Mouse (Mus musculus) WW6 (cell line): ENCODE results near the gene Tut4.

Source experiments
- DNase-seq: peaks from one replicate; pipeline ENCODE4 v3.0.0-alpha.2; 2013; ENCODE audit warnings: low read depth, low spot score

The Tut4 gene

DNA sequence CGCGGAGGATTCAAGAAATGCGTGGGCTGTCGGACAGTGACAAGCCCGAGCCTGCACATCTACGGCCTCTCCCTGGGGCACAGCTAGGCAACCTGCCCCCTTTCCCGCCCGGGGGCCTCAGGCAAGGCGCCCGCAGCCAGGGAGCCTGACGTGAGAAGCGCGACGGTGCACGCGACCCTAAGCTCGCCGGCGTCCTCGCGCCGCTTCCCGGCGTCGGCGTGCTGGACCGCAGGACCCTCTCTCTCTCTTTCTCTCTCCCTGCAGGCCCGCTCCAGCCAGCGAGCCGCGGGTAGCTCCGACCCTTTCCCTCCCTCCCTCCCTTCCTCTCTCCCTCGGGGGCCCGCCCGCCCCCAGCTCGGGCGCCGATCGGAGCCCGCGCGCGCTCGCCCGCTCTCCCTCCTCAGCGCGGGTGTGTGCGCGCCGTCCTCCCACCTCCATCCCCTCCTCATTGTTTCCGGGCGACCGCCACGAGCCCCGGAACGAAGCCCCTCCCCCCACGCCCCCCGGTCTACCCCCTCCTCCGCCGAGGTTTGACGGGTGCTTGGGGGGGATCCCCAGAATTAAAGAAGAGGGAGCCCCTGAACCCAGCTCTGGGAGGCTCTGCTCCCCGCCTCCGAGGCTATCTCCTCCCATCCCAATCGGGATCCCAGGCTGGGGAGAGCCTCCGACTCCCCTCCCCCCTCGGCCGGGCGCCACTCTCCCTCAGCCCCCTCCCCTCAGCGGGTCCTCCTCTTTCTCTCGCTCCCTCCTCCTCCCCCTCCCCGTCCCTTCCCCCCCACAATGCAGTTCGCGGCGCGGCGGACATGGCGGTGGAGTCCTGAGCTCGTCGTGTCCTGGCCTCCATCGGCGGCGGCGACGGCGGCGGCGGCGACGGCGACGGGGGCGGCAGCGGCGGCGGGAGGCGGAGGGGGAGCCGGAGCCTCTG lies at the start of gene Tut4:
Gene Tut4, plus strand, starts transcription at position 196 of the 925 bp plus-strand sequence.
- DNase-seq = peak; percentile 84

DNA sequence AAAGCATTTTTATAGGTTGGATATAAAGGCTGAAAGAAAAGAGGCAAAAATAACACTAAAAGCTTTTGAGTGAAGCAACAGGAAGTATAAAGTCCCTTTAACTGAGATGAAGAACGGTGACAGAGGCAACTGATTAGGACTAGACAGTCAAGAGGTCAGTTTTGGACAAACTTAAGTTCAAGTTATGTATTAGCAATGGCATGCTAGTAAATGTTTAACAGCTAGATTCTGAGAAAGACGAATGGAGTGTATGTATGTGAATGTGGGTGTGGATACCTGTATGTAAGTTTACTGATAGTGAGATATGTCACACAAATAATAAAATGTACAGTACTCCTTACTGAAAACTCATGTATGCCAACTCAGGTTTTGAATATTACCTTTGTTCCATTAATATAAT lies 34.6 kb upstream of the Tut4 start:
- no peak for DNase-seq

DNA sequence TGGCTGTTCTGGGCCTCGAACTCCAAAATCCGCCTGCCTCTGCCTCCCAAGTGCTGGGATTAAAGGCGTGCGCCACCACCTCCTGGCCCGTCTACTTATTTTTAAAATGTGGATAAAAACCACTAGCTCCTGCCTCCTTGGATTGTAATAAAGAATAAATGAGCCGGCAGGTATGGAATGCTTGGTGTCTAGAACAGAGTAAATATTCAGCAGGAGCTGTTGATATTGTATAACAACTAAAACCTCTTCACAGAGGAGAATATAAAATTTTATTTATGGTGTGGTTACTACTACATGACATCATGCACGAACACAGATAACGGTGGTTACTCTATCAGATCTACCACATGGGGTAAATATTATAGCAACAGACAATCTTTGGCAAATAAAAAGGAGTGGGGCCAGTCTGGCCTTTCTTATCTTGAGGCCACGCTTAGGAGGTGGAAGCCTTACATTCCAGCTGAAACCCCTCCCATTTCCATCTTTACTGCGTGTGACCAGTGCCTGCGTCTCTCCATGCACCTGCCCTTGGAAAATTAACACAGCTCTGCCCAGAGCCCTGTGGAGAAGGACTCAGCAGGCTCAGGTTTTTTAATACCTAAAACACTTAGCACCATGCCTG lies 31.4 kb upstream of the Tut4 start:
- no peak for DNase-seq

DNA sequence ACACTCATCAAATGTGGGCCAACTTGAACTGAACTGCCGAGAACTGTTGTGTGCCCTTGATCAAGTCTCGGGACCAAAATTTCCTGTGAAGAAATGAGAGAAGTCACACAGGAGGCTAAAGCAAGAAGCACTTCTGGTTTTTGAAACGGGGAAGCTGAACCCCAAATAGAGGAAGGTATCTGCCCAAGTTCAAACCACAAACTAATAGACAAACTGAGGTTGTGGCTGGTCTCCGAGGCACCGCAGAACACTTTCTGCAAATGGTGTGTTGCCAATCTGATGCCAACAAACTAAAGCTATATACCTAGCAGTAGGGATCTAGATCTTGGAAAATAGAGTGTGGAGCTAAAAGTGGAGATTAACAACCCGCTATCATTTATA lies 30.9 kb upstream of the Tut4 start:
- DNase-seq = no peak

DNA sequence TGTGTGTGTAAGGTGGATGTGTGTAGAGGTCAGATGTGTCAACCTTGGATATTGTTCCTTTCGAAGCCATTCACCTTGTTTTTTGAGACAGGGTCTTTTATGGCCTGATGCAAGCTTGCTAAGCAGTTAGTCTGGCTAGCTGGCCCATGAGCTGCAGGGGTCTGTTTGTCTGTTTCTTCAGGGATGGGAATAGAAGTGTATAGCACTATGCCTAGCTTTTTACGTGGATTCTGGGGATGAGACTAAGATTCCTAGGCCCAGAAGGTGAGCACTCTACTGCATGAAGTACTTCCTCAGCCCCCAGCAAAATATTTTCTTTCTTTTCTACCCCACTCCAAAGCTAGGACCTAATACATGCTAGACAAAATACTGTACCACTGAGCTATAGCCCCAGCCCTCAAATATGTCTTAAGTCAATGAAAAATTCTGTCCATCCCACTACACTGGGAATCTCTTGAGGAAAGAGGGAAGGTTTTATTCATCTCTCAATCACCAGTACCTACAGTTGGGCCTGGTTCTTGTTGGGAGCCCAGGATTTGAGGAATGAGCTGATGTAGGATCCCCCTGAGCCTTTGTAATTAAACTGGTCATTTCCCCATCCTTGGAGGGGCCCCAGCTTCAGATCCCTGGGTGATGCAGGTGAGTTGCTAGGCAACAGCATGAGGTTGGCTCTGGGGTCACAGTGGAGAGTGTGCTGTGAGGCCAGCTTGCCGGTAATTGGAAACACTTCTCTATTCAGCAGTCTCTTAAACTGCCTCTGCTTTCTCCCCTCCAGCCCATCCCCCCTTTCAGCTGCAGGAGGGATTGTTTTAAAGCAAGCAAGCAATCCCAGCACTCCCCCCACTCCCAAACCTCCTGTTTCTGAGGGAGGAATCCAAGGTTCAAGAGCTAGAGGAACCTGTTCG lies 28.3 kb upstream of the Tut4 start:
- DNase-seq = no peak

DNA sequence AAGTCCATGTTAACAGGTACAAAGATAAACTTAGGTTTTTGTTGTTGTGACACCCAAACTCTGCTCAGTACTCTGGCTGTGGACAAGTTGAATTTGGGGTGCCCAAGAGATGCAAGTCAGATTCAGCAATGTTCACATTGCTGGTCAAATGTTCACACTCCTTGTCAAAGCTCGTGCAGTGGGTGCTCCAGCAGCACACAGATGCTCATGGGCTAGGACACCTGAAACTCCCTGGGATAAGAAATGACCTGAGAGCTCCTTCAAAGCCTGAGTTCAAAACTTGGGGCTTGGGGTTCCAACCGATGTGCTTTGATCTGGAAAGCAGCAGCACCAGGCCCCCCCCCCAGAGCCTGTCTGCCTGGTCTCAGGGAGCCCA lies 27.7 kb upstream of the Tut4 start:
- no peak for DNase-seq

DNA sequence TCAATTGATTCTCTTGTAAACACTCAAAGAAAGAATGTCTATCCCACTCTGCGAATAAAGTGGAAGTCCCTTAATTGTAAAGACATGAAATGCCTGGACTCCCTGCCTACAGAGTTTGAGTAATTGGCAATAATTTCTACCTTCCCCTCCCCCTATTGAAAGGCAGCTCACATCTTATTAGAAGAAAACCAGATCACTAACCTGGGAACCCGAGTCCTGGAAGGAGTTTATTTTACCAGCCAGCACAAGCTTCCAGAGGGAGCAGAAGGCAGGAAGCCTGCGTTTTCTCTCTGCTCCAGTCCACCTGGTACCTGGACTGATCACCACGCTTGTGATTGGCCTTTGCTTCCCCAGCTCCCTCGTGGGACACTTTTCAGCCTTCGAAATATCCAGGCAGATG lies 25.9 kb upstream of the Tut4 start:
- no peak for DNase-seq

DNA sequence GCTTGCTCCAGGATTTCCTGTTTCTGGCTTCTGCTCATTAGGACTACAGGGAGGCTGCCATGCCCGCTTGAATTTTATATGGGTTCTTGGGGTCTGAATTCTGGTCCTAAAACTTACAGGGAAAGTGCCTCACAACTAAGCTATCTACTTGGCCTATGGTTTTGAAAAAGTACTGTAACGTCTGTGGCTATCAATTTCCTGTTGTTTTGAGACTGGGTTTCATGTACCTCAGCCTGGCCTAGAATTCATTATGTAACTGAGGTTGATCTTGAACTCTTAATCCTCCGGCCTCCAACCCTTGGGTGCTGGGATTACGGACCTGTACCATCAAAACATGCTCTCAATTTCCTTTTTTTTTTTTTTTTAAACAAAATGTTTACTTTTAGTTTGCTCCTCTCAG lies 25.0 kb upstream of the Tut4 start:
- DNase-seq = no peak

DNA sequence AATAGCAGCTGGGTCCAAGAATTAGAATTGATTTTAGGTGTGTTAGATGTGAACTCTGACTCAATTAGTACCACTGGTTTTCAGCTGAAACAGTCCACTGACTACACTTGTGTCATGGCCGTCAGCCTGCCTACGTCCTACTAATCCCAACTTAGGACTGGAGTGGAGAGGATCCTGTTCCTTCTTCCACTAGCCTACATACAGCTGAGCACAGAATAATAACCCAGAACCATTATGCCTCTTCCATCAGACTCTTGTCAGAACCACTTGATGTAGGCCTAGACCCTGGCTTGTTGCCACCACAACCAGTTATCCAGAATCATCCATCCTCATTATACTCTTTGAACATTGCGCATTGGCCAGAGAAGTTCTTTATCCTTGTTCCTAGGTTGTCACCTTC lies 24.4 kb upstream of the Tut4 start:
- no peak for DNase-seq

DNA sequence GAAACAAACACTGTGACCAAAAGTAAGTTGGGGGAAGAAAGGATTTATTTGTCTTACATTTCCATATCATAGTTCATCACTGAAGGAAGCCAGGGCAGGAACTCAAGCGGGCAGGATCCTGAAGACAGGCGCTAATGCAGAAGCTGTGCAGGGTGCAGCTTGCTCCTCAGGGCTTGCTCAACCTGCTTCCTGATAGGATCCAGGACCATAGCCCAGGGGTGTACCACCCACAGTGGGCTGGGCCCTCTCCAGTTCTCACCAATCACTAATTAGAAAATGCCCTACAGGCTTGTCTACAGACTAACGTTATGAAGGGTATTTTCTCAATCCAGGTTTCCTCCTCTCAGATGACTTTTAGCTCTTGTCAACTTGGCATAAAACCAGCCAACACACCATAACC lies 23.6 kb upstream of the Tut4 start:
- no peak for DNase-seq

DNA sequence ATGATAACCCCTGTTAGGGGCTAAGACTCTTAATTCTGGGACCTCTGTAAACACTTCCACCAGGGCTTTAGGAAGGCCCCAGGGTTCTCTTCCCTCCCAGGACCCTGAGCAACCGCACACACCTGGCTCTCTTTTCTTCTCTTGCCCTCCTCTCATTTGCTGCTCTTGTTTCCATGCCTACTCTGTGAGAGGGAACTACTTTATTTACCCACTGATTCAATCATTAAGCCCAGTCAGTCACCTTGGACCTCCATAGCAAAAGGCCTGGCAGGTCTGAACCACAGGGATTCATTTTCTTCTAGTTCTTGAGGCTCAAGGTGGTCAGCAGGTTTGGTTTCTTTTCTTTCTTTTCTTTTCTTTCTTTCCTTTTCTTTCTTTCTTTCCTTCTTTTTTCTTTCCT lies 23.0 kb upstream of the Tut4 start:
- DNase-seq = no peak

DNA sequence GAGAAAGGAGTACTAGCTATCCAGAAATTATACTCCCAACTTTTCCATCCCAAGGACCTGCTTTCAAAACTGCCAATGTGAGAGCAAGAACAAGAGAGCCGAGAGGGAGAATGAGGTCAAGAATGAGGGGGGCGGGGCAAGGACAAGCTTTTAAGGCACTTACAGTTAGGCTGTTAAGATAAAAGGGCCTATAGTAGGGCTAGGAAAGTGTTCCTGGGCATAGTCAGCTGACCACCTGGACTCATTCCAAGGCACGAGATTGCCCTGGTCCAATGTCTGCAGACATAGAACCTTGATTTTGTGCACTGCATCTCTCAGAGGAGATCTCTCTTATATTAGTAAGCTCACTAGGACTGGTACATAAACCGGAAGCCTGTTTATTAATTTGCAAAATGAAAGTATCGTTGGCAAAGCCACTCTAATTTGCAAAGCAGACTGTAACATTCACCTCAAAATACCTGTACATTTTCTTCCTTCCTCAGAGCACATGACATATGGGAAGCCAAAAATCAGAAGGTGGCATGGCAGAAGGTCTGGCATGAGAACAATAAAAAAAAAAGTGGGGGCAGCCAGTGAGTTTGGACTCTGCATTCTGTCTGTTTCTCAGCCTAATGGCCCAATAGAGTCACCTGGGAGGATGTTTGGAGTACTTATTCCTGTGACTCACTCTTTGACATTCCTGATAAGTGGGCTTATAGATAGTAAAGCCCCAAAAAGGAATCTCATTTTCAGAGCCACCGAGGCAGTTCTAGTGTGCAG lies 21.0 kb upstream of the Tut4 start:
- DNase-seq = no peak

DNA sequence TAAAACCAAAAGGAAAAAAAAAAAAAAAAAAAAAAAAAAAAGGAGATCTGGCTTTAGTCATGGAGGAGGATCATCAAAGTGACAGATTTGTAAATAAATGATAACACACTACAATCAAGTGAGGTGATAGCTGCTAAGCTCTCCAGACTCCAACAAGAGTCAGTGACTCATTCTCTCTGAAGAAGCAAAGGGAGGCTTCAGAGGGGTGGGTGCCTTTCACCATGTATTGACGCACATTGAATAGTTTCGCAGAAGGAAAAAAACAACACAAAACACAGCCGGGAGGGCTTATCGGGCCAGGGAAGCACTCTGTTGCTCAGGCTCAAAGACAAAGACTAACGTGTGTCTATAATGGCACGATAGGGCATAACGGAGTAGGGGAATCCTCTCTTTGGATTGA lies 11.1 kb upstream of the Tut4 start:
- no peak for DNase-seq

DNA sequence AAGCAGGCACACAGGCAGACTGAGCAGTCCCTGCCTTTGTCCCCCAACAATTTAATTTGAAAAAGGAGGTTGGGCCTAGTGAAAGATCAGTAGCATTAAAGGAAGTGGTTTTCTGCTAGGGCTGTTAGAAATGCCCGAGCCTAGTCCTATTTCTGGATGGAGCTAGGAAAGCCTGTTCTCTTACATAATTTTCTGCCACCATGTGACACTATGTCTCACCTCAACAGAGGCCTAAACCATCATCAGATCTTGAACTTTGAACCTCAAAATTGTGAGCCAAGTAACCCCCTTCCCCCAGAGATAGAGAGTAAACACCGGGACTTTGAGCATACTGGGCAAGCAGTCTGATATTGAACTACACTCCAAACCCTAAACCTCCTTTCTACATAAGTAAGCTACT lies 3.2 kb upstream of the Tut4 start:
- no peak for DNase-seq

DNA sequence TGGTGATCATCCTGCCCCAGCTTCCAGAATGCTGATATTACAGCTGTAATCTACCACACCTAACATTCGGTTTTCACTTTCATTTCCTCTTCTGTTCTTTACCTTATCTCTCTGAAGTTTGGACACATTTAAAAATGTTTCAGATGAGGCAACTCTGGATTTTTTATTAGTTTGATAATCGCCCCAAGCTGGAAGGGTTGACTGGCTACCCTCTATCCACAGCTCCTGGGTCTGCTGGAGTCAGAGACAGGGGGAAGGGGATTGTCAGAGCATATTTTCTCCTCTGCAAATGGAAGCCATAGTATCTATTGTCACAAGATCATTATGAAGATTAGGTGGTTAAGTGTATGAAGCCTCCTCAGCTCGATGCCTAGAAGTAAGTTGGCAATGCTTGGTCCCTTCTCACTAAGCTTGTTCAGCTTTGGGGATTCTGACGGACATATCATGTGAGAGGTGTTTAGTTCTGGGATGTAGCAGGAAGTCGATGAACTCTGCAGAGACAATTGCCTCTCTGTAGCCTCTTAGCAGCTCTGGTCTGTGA lies 955 bp upstream of the Tut4 start:
- no peak for DNase-seq

DNA sequence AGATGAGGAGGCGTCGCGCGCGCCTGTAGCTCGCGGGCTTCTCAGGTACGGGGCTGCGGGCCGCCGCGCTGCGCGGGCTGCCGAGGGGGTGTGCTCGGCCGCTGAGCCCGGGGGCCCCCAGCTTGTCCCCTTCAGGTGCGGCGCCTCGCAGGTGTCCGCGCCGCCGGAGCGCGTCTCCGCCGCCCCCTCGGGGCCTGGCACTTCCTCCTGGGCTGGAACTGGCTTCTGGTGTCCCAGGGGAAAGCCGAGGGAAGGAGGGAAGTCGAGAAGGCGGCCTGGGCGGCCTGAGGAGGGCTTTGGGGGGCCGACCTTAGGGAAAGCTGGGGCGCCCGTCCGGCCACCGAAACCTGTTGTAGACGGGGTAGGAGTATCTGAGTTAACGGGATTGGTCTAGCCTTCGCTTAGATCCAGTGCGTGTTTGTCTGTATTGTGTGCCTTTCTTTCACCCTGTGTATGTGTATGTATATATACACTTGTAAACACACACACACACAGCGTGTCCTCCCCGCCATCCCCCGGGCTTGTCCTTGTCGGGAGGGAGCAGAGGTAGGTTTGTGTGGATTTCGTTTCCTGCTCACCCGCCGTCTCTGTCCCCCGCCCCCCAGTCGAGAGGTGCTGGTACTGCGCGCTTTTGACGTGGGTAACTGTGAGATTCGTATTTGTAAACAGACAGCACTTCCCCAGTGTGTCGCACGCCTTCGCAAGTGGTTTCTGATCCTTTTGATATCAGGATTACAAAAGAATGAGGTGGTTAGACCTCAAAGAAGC lies 1.1 kb downstream of the Tut4 start:
- peak; percentile 40 for DNase-seq

DNA sequence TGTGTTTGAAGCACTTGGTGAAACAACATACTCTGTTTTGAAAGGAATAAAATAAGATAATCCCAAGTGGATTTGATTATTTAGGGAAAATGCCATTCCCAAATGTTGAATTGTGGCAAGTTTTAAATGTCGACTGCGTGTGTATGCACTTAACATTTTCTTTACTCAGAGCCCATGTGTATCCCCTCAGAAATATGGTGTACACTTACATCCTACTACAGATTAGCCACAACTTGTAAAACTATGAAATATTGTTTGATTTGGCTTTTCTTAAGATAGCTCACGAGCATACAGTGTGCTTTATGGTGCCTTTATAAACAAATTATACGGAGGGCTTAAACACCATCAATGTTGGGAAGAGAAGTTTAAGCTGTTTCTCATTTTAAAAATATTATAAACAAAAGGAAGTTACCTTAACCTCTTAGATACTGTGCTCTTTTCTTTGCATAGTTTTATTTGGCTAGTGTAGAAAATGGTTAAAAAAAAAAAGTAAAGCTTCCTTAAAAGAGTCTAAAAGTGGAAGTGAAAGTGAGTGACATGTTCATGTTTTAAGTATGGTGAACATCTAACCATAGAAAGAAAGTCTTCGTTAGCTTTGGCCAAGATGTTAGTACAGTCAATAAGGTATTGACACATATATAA lies 2.2 kb downstream of the Tut4 start:
- DNase-seq = no peak

DNA sequence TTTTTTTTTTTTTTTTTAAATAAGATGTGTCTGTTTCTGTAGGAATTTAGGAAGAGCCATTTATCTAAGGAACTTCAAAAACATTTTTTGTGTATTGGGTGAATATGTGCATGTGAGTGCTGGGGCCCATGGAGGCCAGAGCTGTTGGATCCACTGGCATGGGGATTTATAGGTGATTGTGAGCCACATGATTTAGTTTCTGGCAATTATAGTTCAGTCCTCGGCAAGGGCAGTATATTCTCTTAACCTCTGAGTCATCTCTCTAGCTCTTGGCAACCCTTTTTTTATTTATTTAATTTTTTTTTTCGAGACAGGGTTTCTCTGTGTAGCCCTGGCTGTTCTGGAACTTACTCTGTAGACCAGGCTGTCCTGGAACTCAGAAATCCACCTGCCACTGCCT lies 14.4 kb downstream of the Tut4 start:
- no peak for DNase-seq

DNA sequence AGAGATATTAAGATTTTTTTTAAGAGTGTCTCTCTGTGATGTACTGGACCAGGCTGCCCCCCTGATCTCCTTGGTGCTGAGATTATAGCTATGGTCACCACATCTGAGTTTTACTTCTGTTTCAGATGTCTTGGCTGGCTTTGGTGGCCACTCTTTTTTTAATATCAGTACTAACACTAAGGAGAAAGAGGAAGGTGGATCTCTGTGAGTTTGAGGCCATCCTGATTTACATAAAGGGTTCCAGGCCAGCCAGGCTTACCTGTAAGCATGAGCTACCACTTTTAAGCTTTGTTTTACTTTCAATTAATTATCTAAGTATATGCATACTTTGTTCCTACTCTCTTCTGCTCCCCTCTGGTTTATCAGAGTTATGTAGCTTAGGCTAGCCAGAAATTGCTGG lies 23.6 kb downstream of the Tut4 start:
- no peak for DNase-seq

DNA sequence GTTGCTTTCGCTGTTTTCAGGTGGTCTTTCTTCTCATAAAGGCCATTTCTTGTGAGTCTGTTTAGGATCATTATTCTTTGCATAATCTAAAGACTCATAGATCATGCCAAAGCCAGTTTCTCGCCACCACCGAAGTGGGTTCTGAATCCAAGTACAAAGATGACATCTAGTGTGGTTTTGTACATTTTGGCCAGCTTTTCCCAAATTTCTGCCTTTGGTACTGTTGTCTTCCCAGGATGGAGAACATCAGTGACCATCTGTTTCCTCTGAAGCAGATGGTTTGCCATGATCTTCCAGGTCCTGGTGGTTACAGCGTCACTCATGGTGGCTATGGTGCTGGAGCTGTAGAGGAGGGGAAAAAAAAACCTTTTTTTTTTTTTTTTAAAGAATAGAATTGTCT lies 25.0 kb downstream of the Tut4 start:
- DNase-seq = no peak
